In genomic region chr3:146328749-146329148, GRCm38 (mm10) we compare ENCODE assay signal across 8 mouse cellular contexts.
A peak's percentile ranks its signal among the peaks of the same experiment; 100 is the strongest.
DNase-seq lines count a peak whose midpoint lies in the region; ATAC-seq and TF ChIP-seq lines count a peak whose summit lies in the region.

No protein-coding gene starts in this region.

- peak overlapping the region; percentile 70 for H3K4me2 ChIP-seq in heart, embryonic 13.5 days
- peak overlapping the region; percentile 52 for H3K4me2 ChIP-seq in forebrain, embryonic 13.5 days
- peak overlapping the region; percentile 55 for H3K4me2 ChIP-seq in kidney, embryonic 16.5 days (replicated peaks; ENCODE audit: low read depth, low read length)
- H3K4me2 ChIP-seq in stomach, postnatal 0 days (replicated peaks; ENCODE audit: low read depth), result peak overlapping the region; percentile 53

- H3K27ac ChIP-seq in heart, embryonic 13.5 days (replicated peaks), result no peak overlapping the region
- H3K27ac ChIP-seq in forebrain, embryonic 13.5 days, result no peak overlapping the region
- no peak overlapping the region for H3K27ac ChIP-seq in kidney, embryonic 16.5 days (ENCODE audit: low read length)
- no peak overlapping the region for H3K27ac ChIP-seq in stomach, postnatal 0 days (replicated peaks)

- no peak for DNase-seq in heart, adult 9 months (ENCODE audit: low spot score in 2 of 2)
- DNase-seq in lung, postnatal 14 days, result peak; percentile 15
- DNase-seq in stomach, postnatal 0 days (ENCODE audit: low spot score), result peak; percentile 70
- no peak for DNase-seq in urinary bladder, adult 18-20 months (ENCODE audit: low spot score in 2 of 2)
- DNase-seq in testis, postnatal 10 days (ENCODE audit: low spot score), result no peak

- no peak for TF ChIP-seq CTCF in stomach, postnatal 0 days (IDR thresholded peaks at IDR 0.05; ENCODE audit: low read depth)

- TF ChIP-seq EP300 in stomach, postnatal 0 days (optimal IDR thresholded peaks at IDR 0.05), result no peak

- ATAC-seq in heart, embryonic 13.5 days (ENCODE audit: extremely low read depth, insufficient number of reproducible peaks, low FRiP score, low TSS enrichment), result no peak
- no peak for ATAC-seq in forebrain, embryonic 13.5 days
- ATAC-seq in kidney, embryonic 16.5 days (ENCODE audit: low FRiP score, low TSS enrichment), result peak; percentile 69; the same call in 1 of the 2 replicates
- peak; percentile 69; the same call in 1 of the 2 replicates for ATAC-seq in stomach, postnatal 0 days (ENCODE audit: low FRiP score, low TSS enrichment)

- no peaks in the 10 kb centered on the region for H3K9me3 ChIP-seq in heart, embryonic 13.5 days
- no peaks in the 10 kb centered on the region for H3K9me3 ChIP-seq in forebrain, embryonic 13.5 days (replicated peaks)
- H3K9me3 ChIP-seq in kidney, embryonic 16.5 days (ENCODE audit: low read length), result no peaks in the 10 kb centered on the region
- no peaks in the 10 kb centered on the region for H3K9me3 ChIP-seq in stomach, postnatal 0 days (ENCODE audit: control insufficient read depth, low read length)

- WGBS in heart, embryonic 13.5 days, result 12% methylated on average over 13 of the region's 13 CpGs
- WGBS in forebrain, embryonic 13.5 days, result 17% methylated on average over 13 of the region's 13 CpGs
- 12% methylated on average over 13 of the region's 13 CpGs for WGBS in kidney, embryonic 16.5 days
- WGBS in stomach, postnatal 0 days, result 17% methylated on average over 13 of the region's 13 CpGs

- H3K4me1 ChIP-seq in heart, embryonic 13.5 days, result peaks cover 22% of the 10 kb centered on the region
- peaks cover 21% of the 10 kb centered on the region for H3K4me1 ChIP-seq in forebrain, embryonic 13.5 days
- peaks cover 10% of the 10 kb centered on the region for H3K4me1 ChIP-seq in kidney, embryonic 16.5 days (ENCODE audit: insufficient read depth, low read length)
- H3K4me1 ChIP-seq in stomach, postnatal 0 days (replicated peaks; ENCODE audit: control insufficient read depth, insufficient read depth), result no peaks in the 10 kb centered on the region; the same call in 1 of the 2 replicates

- peak overlapping the region; percentile 40 for H3K4me3 ChIP-seq in heart, embryonic 13.5 days
- H3K4me3 ChIP-seq in forebrain, embryonic 13.5 days, result no peak overlapping the region
- H3K4me3 ChIP-seq in kidney, embryonic 16.5 days (ENCODE audit: low read length), result peak overlapping the region; percentile 30
- peak overlapping the region; percentile 27; the same call in 1 of the 2 replicates for H3K4me3 ChIP-seq in stomach, postnatal 0 days (ENCODE audit: low read depth, low read length)

- no peaks in the 10 kb centered on the region for H3K27me3 ChIP-seq in heart, embryonic 13.5 days (replicated peaks)
- H3K27me3 ChIP-seq in forebrain, embryonic 13.5 days, result peaks cover 4% of the 10 kb centered on the region; the same call in 1 of the 2 replicates
- no peaks in the 10 kb centered on the region for H3K27me3 ChIP-seq in kidney, embryonic 16.5 days (ENCODE audit: insufficient read depth, low read length)
- H3K27me3 ChIP-seq in stomach, postnatal 0 days (ENCODE audit: control insufficient read depth, insufficient read depth, low read length), result no peaks in the 10 kb centered on the region

- H3K9ac ChIP-seq in heart, embryonic 13.5 days, result peak overlapping the region; percentile 75
- no peak overlapping the region for H3K9ac ChIP-seq in forebrain, embryonic 13.5 days
- H3K9ac ChIP-seq in kidney, embryonic 16.5 days (replicated peaks; ENCODE audit: low read length), result peak overlapping the region; percentile 39; the same call in 1 of the 2 replicates
- no peak overlapping the region for H3K9ac ChIP-seq in stomach, postnatal 0 days (ENCODE audit: low read length)

- H3K36me3 ChIP-seq in heart, embryonic 13.5 days, result no peaks in the 10 kb centered on the region
- H3K36me3 ChIP-seq in forebrain, embryonic 13.5 days (ENCODE audit: poor library complexity, severe bottlenecking), result no peaks in the 10 kb centered on the region
- no peaks in the 10 kb centered on the region for H3K36me3 ChIP-seq in kidney, embryonic 16.5 days (ENCODE audit: insufficient read depth, low read length)
- H3K36me3 ChIP-seq in stomach, postnatal 0 days (ENCODE audit: control insufficient read depth, insufficient read depth, low read length), result no peaks in the 10 kb centered on the region

Comparison
In these comparisons a context has a peak if more than half of its experiments do, and no peak if none do; other contexts are left out.
1. ATAC-seq: peak in kidney, embryonic 16.5 days (single experiment) and stomach, postnatal 0 days (single experiment); none in heart, embryonic 13.5 days (single experiment) and forebrain, embryonic 13.5 days (single experiment).
2. H3K9ac ChIP-seq: peak in heart, embryonic 13.5 days (single experiment) and kidney, embryonic 16.5 days (single experiment); none in forebrain, embryonic 13.5 days (single experiment) and stomach, postnatal 0 days (single experiment).
3. DNase-seq: peak in lung, postnatal 14 days (single experiment) and stomach, postnatal 0 days (single experiment); none in heart, adult 9 months (0 of 2), urinary bladder, adult 18-20 months (0 of 2) and testis, postnatal 10 days (single experiment).
4. Peak in every context shown above with its lines, with median percentiles within 50 percentile points of each other: H3K4me2 ChIP-seq.